Mouse (Mus musculus): ENCODE data around the gene Ifi27.
"Not testable (repeated sequence)": the region's sequence is repeated elsewhere in the genome, so short reads cannot be mapped to it uniquely, and the experiment has no call there.

Gene Ifi27

GRCm38 (mm10) chr12:103453361-103453760 is 19.4 kb downstream of the Ifi27 start:
- DNase-seq (ENCODE audit: low spot score in 2 of 2): no peak

DNA sequence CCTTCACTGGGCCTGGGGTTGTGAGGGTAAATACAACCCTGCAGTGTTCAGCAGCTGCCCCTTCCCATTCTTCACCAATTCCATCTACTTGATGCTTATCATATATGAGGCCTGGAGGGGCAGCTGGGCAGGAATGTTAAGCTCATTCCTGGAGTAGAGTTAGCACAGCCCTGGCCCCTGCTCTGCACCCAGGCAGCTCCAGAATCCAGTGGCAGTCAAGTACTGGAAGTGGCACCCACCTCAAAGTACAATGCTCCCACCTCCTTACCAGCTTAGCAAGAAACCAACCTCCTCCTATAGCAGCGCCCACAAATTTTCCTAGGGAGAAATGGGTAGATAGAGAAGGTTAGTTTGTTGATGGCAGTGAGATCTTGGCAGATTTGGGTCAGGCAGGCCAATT is 22.7 kb downstream of the Ifi27 start:
- not testable (repeated sequence) for DNase-seq (ENCODE audit: low spot score in 2 of 2)

DNA sequence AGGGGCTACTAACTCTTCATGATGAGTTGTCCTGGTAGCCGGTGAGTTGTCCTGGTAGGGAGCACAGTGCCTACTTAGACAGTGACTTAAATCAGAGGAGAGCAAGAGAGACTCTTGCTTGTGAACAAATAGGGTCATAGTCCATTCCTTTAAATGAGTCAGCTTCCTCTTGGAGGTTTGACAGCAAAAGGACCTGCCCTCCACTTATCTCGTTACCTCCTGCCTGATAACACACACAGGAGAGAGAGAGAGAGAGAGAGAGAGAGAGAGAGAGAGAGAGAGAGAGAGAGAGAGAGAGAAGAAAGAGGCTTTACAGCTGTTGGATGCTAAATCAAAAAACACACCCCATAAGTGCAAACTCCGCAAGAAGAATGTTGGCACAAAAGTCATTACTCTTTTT is 23.1 kb downstream of the Ifi27 start, which contains the start of gene Ifi27l2b:
Gene Ifi27l2b, minus strand, starts transcription at position 84 of the 400 bp plus-strand sequence.
- no peak for DNase-seq (ENCODE audit: low spot score in 2 of 2)

GRCm38 (mm10) chr12:103474481-103474880 is 40.5 kb downstream of the Ifi27 start:
- no peak for DNase-seq (ENCODE audit: low spot score in 2 of 2)

- DNase-seq (ENCODE audit: low spot score in 2 of 2): no peak
Measured at GRCm38 (mm10) chr12:103476779-103477389, 42.9 kb downstream of the Ifi27 start.

DNA sequence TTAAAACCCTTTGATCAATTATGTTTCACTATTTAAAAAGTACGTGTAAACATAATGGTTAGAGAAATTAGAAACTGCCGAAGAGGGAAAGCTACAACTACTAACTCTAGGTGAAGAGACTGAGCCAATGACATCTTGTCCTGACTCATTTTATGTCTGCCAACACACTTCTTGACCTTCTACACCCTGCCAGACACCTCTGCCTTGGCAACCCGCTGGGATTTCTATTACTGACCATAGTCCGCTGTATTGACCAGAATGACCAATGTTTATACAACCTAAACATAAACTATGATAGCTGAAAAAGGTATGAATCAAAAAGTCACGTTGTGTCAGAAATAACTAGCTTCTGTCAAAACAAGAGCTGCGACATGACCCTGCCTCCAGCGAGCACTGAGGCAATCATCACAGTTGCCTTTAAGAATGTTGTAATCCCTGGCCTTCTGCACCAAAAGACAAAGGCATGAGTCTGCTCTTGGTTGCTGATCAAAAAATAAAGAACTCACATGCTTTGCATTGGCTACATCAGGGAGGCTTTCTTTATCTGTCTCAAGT is 43.5 kb downstream of the Ifi27 start:
- no peak for DNase-seq (ENCODE audit: low spot score in 2 of 2)

DNA sequence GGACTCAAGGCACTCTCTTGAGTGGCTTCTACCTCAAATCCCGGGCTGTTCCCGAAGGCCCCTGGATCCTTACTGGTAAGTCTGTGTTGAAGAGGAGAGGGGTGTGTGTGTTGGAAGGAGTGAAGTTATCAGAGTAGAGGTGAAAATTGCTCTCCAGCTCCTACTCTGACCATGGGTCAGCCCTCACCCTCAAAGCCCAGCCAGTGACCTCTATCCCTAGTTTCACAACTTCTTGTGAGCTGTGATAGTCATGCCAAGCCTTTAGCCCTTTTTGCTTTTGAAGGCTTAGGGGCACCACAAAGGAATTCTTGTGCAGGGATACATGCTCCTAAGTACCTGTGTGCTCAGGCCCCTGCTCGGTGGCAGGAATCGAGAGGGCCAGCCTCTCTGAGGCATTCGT is 47.7 kb downstream of the Ifi27 start:
- DNase-seq (ENCODE audit: low spot score in 2 of 2): peak in 1 of 2 experiments; percentile 1

DNA sequence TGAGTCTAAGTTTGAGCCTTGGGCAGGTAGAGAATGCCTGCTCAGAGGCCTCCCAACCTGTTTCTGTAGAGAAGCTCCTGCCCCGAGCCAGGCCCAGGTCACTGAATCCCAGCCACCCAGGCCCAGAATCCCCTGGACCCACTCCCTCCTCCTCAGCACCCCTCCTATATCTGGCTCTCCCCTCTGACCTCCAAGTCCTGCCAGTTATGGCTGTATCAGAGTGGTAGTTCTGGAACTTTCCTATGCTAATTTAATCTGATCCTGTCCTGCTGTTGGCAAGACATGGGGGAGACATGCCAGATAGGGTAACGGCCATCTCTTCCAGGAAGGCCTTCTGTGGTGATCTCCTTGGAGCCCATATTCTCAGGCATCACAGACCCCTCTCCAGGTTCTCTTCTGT is 48.8 kb downstream of the Ifi27 start:
- DNase-seq (ENCODE audit: low spot score in 2 of 2): no peak

DNA sequence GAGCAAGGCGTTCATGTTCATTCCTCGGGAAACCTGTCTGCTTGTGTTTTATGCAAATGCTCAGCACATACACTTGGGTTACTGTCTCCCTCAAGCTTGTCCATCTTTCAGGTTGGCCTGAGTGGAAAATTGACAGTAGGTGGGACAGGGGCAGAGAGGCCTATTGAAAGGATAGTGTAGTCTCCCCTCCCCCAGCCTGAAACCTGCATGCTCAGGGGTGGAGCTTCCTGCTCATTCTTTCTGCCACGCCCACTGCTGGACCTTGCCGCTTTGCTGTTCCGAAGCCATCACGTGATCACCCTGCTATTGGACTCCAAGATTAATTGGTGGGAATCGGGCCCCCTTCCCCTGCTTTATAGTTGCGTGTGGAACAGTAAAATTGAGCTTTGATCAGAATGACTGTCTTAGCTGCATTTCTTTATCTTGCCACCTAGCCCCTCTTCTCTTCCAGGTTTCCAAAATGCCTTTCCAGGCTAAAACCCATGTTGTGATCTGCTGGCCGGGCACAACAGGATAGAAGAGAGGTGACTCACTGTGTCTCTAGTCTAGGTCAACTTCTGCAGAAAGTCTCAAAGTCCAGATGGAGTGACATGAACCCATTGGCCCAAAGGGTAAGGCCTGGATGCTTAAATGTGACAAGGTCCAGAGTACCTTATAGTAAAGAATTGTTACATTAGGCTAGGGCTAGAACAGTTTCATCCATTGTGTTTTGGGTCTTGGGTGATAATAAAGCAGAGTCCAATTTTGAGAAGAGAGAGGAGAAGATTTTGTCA is 50.4 kb downstream of the Ifi27 start:
- DNase-seq (ENCODE audit: low spot score in 2 of 2): not testable (repeated sequence)

GRCm38 (mm10) chr12:103486726-103487125 is 52.7 kb downstream of the Ifi27 start:
- DNase-seq (ENCODE audit: low spot score in 2 of 2): no peak

GRCm38 (mm10) chr12:103487276-103487675 is 53.3 kb downstream of the Ifi27 start:
- DNase-seq (ENCODE audit: low spot score in 2 of 2): no peak

DNA sequence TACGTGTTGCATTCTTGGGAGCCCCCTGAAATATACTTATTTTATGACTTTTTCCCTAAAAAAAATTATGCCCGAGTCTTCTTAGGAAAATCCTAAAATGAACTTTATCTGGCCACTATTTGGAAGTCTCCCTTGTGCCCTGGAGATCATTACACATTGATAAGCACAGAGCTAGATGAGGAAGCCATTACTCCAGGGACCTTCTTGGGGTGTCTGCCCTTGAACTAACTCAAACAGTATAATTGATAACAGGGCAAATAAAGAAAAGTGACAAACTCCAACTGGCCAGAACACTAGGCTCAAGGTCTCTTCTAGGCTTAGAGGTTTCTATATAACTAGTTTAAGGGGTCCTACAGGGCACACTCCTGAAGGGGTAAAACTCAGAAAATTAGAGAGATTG is 53.7 kb downstream of the Ifi27 start:
- DNase-seq (ENCODE audit: low spot score in 2 of 2): no peak
